Mouse (Mus musculus): Measurements from ENCODE around the gene Nphp1. TPM values are rescaled to one million over a fixed set of nuclear protein-coding genes. Genes with fewer than 3 reads are reported as not detected.
A peak's percentile ranks its signal among the peaks of the same experiment; 100 is the strongest.

The Nphp1 gene
- total RNA-seq, 4 experiments from 2014 or later, result 20.6 to 21.7 (median 21.2) TPM

DNA sequence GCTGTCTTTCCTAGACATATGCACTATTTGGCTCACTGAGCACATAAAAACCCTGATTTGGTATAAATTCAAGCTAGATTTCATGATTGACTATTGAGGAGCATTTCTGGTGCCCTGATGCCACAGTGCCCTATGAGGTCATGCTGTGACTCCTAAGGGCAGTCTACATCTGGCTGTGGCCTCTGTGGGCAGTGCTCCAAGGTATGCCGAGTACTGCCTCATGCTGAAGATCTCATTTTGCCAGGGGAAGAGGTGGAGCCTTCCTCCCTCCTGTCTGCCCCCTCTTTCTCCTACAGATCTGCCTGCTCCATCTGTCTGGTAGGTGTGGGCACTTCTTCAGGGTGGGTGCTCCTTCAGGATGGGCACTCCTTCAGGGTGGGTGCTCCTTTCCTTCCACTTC lies 39.3 kb downstream of the Nphp1 start:
- DNase-seq (ENCODE audit: low spot score in 2 of 2), result no peak

DNA sequence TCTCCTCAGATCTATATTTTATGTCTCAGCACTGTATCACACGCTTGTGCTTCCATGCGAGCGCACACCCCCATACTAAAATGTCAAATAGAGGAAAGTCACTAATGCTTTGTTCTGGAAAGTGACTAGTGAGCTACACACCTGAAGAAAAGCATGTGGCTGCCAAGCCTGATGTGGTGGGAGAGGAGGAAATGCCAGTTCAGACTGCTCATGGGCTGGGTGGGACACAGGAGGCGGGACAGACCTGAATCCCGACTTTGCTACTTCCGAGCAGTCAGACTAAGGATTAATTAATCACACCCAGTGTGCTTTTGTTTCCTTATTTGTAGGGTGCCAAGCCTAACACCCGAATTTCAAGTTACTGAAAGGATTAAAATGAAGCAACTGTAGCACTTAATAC lies 40.4 kb downstream of the Nphp1 start:
- no peak for DNase-seq (ENCODE audit: low spot score in 2 of 2)

DNA sequence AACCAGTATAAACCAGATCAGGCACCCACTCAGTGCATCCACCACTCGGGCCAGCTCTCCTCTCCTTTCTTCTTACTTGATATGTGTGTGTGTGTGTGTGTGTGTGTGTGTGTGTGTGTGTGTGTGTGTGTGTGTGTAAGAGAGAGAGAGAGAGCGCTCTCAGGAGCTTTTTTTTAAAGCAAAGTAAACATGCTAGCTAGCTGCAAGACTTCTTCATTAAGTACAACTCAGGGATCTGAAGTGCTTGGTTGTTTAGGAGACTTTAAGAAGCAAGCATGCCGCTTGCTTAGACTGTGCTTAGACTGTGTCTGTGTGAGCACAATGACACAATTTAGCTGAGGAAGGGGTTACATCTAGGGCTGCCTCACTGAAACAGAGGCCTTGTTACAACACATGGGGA lies 46.1 kb downstream of the Nphp1 start:
- no peak for DNase-seq (ENCODE audit: low spot score in 2 of 2)

DNA sequence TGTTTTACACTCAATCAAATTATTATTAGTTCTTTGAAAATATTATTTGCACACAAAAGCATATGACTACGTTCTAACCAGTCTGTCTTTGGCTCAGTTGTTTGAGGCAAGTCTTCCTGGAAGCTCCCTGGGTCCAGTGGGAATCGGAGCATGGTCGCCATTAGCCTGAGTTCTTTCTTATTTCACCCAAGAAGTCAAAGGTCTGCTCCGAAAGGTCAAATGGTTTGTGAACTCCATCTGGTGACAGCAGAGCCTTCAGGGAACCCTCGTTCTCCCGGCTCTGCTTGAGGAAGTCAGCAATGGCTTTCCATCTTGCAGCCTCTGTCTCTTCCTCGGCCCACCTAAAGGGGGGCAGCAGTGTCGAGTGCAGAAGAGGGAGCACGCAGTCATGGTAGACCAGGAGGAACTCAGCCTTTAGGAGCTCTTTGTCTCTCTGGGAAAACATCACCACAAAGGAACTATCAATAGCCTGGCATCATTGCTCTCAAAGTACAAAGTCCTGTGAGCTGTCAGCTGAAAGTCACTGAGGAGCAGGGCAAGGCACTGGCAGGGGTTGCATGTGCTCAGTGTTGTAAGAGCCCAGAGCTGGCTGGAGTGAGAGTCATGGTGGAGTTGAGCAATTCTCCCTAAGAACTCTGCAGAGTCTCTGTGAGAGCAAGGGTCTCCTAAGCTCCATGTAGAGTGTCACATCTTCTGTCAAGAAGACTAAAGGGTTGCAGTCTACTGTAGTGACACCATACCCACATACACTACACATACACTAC lies 47.8 kb downstream of the Nphp1 start:
- no peak for DNase-seq (ENCODE audit: low spot score in 2 of 2)

DNA sequence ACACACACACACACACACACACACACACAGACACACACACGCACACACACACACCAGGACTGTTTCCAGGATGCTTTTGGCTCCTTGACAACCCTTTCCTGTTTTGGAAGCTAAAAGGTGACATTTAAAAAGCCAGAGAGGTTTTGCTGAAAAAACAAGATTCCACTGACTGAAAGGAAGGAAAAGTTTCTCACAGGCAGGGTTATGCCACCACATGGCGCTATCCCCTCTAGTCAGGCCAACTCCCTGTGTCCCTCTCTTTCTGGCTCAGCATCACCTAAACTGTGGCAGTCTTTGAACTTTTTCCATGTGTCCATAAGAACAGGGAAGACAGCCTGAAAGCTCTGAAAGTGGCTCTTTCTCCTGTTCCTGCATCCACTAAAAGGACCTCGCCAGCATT lies 50.8 kb downstream of the Nphp1 start:
- DNase-seq (ENCODE audit: low spot score in 2 of 2), result no peak

DNA sequence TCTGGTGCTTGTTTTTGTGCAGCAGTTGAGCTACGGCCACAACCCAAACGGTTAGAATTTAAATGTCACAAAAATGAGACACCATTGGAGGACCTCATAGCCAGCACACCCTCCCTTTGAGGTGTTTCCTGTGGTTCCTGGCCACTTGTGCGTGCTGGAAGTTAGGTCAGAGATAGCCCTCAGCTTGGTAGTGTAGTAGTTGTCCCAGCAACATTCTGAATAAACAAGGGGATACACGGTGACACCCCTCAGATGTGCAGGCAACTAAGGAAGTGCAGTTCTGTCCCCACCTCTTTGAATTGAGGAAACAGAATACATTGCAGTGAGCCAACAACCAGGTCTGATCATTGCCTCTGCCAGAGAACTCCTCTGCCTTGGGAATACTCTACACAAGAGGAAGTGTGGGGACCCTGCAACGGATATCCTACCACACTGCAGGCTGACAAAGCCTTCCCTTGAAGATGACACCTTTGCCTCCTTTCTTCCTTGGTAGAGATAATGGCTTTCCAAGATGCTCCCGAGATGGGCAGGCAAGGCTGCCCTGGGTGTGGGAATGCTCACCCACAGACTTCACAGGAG lies 52.0 kb downstream of the Nphp1 start:
- DNase-seq (ENCODE audit: low spot score in 2 of 2), result no peak

DNA sequence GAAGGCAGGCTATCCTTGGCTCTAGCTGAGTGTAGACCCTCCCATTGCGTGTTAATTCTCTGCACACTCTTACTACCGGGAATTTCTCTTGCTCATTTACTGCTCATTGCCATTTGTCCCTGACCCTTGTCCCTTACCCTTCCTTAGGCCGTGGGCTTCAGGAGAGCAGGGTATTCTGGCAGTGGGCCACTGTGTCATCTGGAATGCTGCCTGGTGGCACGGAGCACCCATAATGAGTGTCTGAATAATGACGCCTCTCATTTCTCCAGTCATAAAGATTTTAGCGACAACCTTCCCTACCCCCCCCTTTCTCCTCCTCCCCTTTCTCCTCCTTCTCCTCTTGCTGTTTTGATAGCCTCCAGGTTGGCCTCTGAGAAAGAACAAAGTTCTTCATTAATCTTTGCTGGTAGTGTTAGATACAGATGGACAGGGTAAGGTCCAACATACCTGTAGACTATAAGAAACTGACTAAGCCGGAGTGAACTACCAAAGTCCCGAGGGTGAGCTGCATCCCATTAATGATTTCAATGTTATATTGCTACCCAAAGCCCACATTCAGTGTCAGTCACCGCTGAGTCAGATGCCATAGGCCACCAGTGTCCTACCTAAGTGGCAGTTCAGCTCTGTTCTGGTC lies 53.1 kb downstream of the Nphp1 start:
- DNase-seq (ENCODE audit: low spot score in 2 of 2), result no peak

DNA sequence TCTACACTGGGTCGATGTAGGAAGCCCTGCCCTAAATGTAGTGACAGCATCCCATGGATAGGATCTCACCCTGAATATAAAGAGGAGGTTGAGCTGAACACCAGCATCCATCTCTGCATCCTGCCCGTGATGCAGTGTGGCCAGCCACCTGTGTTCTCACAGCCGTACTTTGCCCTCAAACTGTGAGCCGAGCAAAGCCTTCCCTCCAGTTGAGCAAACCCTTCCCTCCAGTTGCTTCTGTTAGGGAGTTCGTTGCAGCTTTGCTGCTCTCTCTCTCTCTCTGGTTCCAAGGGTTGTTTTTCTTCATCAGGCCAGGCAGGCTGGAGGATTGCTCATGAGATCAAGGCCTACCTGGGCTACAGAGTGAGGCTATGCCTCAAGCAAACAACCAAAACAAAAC lies 53.8 kb downstream of the Nphp1 start:
- no peak for DNase-seq (ENCODE audit: low spot score in 2 of 2)

DNA sequence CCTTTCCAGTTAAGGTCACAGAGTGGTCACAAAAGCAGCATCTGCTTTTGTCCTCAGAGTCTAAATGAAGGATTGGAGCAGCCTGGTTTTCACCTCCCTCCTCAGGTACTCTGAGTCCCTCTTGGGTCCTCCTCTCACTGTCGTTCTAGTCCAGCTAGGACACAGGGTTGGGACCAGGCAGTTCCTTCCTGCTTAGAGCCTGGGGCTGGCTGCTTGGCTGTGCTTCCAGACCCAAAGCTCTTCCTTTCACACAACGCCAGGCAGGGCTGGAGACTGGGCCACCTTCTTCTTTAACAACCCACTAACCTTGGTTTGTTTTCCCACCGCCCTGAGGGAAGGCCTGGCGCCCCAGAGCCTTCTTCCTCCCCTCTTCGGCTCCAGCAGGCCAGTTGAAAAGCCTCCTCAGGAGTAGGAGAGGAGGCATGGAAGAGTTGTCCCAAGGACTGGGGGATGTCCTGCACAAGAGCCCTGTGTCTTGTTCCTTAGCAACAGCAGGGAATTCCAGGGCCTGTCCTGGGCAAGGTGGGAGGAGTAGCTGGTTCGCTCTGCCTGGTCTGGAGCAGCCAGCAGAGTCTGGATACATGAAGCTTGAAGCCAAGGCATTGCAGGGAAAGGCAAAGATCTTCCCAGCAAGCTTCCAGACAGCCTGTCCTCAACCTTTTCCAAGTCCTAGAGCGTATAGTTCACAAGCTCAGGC lies 58.2 kb downstream of the Nphp1 start:
- DNase-seq (ENCODE audit: low spot score in 2 of 2), result no peak

DNA sequence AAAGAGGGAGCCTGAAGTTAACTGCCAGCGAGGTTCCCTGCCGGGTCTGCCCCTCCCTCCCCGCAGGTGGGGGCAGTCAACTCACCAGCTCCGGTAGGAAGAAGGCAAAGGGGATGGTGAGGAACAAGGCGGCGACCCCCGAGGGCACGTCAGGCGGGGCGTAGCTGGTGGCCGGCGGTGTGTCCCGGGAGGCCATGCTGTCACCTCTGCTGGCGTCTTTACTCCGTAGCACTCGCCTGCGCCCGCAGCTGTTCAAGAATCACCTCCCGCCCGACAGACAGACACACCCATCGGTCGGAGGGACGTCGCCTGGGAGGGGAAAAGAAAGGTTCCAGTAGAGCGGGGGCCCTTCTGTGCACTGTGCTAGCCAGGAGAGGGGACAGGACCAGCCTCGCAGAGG lies 59.0 kb downstream of the Nphp1 start, which contains the start of gene Mall:
Gene Mall, minus strand, starts transcription at position 262 of the 400 bp plus-strand sequence.
- no peak for DNase-seq (ENCODE audit: low spot score in 2 of 2)

DNA sequence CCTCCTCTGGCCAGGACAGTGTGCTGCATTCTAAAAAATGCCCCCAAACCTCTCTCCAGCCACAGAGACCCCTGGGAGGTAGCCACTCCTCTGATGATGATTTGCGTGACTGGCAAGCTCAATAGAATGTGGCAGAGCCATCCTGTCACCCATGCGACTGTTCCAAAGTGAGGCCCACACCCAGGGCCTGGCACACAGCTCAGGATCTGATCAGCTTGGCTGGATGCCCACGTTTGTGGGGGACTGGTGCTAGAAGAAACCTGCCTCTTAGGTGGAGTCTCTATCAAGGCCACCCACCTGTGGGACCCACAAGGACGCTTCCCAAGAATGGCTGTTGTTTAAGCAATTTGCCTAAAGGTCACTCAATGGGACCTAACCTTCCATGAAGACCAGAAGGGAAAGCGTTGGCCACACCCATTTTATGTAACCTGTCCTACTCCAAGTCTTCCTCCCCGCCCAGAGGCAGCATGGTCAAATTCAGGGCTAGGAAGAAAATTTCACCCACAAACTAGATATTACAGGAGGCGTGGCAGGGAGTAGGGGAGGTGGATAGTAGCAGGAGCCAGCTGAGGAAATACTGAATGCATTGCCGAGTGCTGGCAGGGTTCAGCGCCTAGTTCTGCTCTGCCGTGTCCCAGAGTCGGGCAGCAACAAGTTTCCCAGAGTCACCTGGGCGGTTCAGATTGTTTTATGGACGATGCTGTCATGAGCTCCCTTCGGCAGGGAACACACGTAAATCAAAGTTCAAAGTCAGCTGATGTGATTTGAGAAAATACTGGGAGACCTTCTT lies 59.8 kb downstream of the Nphp1 start:
- DNase-seq (ENCODE audit: low spot score in 2 of 2), result no peak

DNA sequence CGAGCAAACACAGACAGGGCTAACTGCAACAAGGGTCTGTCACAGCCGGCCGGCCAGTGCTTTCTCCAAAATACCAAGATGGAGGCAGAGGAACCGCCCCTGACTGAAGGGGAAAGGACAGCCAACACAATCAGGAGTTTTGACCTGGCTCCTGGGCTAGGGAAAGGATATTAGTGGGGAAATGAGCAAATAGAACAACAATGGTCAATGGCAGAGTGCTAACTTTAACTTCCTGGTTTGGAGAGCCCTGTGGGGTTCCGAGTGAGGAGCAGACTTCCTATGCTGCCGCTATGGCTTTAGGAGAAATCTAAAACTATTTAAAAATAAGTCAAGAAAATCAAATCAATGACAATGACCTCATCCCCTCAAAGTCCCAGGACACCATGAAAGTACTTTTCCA lies 60.6 kb downstream of the Nphp1 start:
- no peak for DNase-seq (ENCODE audit: low spot score in 2 of 2)

DNA sequence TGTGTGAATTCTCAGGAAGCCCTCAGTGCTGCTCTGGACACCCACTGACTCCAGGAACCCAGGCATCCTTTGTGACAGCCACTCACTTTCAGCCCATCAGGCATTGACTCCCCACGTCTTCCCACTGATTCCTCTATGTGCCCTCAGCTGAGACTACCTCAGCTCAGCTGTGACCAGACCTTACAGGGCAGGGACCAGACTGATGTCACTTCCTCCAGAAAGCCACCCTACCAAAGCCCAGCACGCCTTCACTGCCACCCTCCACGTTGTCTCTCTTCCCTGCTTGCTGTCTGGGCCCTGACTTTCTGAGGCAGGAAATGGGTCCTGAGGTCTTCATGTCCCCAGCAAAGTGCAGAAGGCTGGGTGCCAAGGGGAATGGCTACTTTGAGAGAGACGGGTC lies 65.5 kb downstream of the Nphp1 start:
- DNase-seq (ENCODE audit: low spot score in 2 of 2), result no peak

DNA sequence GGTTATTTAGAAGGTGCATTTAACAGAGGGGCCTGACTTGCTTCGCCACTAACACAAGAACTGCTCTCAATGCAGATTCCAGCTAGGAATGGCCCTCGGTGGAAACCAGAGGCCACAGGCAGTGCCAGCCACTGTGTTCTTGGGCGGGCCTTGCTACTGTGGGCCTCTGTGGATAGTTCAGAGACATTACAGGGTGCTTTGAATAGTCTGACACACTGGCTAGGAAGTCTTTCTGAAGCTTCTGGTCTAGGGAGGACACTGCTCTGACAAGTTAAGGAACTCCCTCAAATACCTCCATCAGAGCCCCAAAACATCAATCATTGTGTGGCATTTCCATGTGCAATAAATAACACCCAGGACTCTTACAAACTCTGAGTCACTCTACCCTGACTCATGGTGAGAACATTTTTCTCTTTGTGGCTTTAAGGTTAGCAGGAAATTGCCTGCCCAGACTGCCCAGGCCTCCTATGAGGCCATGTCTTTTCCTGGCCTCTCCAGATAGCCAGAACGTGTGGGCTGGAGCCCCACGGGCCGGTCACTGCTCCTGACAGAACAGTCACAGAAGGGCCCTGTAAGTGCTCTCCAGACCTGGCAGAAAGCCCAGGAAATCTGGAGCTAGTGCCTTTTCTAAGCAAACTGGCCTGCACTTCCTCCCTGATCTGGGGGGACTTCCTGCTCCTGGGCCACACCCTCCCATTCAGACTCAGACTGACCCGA lies 66.4 kb downstream of the Nphp1 start:
- peak; percentile 16 to 35 for DNase-seq (ENCODE audit: low spot score in 2 of 2)

DNA sequence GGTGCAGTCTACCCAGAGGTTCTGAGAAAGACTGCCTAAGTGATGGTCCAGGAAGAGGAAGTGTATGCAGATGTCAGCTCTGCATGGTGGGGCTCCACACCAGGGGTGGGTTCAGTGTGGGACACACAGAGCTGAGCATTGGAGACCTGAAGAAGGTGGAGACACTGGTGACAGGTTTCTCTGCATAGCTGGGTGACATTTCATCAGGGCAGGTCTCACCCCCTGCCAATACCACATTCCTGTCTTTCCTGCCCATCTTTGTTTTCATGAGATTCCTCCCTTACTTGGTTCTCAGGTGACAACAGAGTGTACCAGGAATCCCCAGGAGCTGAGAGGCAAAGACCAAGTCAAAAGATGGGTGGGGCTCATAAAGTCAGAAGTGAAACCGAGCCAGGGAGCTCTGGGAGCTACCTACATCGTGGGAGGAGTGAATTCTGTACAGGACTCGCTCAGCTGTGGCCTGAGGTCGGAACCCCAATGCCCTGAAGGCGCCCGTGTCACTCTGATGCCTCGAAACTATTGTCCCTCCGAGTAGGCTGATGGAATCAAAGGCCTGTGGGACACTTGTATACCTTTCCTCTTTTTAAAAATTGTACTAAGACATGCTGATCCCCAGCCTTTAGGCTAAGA lies 69.7 kb downstream of the Nphp1 start:
- DNase-seq (ENCODE audit: low spot score in 2 of 2), result no peak

DNA sequence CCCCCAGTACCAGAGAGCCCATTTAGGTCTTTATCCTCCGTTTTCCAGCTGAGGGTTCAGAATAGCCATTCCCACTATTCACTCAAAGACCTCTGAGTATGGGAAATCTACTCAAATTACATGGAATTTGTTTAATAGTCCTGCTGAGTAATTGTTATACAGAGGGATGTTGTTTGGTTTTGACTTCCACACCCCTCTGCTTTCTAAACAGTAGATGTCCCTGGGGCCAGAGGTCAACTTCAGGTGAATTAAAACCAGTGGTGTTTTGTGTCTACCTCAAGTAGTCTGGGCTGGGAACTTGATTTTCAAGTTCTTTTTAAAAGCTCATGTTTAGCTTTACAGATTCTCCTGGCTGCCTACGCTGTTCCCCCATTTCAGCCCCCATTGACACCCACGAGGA lies 74.0 kb downstream of the Nphp1 start:
- no peak for DNase-seq (ENCODE audit: low spot score in 2 of 2)

DNA sequence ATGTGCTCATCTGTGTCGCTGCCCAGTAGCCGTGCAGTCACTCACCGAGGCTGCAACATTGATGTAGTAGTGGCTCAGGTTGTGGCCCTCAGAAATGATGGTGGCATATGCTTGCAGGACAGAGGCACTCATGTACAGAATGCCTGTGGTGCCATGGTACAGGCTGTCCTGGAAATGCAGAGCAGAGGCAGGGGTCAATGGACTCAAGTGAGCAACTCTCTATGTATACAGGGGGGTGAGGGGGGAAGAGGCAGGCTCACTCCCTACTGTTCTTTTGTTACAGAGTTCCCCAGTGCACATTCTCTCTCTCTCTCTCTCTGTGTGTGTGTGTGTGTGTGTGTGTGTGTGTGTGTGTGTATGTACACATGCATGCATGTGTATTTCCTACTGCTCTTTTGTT lies 79.9 kb downstream of the Nphp1 start:
- DNase-seq (ENCODE audit: low spot score in 2 of 2), result no peak

DNA sequence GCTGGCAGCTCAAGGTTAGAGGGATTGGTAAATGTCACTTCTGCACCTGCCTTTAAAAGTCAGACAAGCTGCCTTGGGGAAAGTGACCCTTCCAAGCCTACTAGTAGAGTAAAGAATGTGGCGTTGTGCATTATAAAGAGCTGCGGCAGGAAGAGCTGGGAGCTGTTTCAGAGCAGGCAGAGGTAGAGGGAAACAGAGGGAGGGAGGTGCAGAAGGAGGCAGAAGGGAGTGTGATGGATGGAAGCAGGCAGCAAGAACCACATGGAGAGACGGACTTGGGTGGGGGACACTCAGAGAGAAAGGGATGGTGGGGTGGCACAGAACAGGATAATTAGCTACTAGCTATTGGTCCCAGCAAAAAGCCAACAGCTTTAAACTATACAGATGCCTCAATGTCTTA lies 80.6 kb downstream of the Nphp1 start:
- no peak for DNase-seq (ENCODE audit: low spot score in 2 of 2)

DNA sequence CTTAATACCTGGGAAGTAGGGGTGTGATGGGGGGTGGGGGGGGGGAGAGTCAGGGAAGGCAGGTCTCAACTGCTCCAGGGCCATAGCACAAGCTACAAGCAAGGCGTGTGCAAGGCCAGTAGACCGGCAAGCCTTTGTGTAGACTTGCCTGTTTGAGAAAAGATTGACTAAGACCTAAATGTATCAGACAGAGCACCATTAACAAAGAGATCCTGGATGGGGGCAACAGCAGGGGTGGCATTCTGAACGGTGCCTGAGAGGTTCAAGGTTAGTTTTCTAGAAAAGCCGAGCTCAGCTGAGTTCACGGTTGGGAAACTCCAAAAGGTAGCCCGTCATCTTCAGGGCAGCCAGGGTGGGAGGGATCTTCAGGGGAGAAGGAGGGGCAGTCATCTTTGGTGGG lies 83.4 kb downstream of the Nphp1 start:
- no peak for DNase-seq (ENCODE audit: low spot score in 2 of 2)
